Mouse (Mus musculus) lung, postnatal 25 days (tissue): ENCODE data around the gene Btnl4.
"Not testable (repeated sequence)": the region's sequence is repeated elsewhere in the genome, so short reads cannot be mapped to it uniquely, and the experiment has no call there.

ENCODE experiments used
- DNase-seq: peaks from one replicate; pipeline ENCODE4 v3.0.0; 2022; ENCODE audit warnings: low spot score

Btnl4 gene

DNA sequence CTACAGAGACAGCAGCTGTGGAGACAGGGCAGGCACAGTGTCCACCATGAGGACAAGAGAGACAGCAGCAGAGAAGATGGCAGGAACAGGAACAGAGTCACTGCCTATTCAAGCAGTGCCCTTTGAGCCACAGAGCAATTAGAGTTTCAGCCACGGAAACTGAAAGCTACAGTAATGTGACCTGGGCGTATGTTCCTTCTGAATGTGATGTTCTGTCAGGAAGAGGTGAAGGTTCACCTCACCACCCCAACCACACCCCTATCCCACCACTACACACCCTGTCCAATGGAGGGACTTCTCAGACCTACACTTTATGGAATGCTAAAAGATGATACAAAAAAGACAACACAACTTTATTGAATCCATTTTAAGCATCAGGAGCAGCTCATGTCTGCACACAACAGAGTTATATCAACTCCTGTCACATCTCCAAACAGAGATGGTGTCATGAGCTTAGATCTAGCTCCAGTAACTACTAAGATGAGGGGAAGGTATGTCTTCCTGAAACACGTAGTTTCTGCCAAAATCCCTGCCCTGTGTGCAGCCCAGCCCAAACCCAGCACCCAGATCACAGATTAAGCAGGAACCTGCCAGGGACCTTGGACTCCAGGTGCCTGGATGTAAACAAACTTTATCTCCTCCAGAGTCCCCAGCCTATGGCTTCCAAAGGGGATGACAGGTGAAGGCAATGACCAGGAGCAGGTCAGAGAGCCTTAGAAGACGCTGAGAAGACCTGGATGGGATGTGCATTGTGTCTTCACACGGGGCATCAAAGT is at the start of gene Btnl4:
Gene Btnl4, minus strand, starts transcription at position 81 of the 776 bp plus-strand sequence.
- DNase-seq: not testable (repeated sequence)

DNA sequence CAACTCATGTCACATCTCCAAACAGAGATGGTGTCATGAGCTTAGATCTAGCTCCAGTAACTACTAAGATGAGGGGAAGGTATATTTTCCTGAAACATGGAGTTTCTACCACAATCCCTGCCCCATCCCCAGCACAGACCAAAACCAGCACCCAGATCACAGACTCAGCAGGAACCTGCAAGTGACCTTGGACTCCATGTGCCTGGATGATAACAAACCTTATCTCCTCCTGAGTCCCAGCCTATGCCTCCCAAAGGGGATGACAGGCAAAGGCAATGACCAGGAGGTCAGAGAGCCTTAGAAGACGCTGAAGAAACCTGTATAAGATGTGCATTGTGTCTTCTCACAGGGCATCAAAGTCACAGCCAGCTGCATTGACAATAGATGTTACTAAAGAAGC is 41.9 kb upstream of the Btnl4 start:
- DNase-seq: no peak

DNA sequence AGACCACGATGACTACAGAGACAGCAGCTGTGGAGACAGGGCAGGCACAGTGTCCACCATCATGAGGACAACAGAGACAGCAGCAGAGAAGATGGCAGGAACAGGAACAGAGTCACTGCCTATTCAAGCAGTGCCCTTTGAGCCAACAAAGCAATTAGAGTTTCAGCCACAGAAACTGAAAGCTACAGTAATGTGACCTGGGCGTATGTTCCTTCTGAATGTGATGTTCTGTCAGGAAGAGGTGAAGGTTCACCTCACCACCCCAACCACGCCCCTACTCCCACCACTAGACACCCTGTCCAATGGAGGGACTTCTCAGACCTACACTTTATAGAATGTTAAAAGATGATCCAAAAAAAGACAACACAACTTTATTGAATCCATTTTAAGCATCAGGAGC is 41.5 kb upstream of the Btnl4 start:
- not testable (repeated sequence) for DNase-seq

DNA sequence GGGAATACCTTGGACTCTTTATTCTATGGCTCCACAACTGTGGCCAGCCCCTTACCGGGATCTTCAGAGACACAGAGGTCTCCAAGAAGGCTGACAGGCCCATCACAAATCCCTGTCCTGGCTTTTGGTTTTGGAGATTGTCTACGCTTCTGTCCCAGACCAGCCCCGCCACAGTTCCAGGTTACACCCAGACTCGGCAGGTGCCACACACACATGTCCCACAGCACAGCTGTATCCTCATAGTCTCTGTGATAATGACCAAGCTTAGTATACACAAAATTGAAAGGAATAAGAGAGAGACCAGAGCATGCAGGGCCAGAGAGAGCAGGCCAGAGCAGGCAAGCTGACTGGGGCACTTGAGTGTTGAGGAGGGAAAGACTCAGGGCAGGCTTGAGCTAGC is 40.7 kb upstream of the Btnl4 start:
- no peak for DNase-seq

DNA sequence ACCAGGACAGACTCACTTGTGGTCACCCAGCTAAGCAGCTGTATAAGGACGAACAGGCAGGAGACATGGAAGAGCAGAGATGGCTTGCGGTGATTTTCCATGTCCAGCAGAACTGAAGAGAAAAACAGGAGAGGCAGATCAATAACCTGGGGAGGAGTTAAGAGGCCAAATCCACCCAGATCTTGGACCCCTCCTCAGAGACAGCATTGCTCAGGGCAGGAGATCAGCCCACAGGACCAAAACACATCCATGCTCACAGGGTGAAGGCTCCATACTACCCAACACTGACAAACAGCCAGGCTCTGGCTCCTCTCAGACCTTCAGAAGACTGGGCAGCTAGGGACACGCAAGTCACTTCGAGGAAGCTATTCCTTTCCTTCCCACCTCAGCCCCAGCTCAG is 40.1 kb upstream of the Btnl4 start, which contains the start of gene Btnl6:
Gene Btnl6, minus strand, starts transcription at position 101 of the 400 bp plus-strand sequence.
- no peak for DNase-seq

DNA sequence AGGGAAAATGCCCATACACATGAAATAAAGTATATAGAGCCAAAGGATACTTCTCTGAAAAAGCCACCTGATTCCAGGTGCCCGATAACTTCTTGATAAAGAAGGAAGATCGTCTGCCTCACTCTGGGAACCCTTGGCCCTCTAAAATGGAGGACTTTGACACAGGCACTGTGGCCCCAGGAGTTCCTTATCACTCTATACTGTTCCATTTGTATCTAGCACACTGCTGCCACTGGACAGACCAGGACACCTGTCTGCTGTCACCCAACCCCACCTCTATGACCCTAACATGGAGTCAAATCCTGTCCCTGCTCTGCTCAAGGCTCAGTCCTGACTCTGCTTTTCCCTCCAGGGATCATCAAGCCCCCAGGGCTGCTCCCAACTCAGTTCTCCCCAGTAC is 39.4 kb upstream of the Btnl4 start:
- no peak for DNase-seq

DNA sequence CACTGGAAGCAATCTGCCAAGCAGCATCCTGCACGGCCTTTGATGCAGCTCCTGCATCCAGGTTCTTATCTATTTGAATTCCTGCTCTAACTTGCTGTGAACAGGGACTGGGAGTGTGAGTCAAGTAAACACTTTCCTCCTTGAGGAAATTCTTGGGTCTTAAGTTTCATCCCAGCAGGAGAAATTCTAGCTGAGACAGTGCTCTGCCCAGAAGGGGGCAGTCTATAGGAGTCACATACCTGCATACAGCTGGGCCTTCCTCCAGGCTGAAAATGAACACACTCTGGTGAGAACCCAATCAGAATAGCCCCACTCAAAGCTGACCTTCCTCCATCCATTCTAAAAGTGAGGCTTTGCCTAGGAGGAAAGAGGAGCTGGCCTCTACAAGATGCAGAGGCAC is 34.6 kb upstream of the Btnl4 start:
- peak; percentile 5 for DNase-seq

DNA sequence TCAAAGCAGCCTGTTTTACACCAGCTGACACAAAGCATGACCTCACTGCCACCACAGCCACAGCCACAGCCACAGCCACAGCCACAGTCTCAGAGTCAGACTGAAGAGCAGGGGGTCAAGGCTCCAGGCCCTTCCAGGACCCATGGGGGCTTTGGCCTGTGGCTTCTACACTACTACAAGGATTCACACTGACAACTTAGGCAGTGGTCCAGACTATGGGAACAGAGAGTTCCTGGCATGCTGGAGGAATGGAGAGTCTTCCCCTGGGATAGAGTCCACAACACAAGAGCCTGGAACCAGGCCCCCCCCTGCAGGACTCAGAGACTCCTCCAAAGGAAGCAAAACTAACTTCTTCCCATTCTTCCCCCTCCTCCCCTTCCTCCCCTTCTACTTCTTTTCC is 30.5 kb upstream of the Btnl4 start:
- DNase-seq: no peak

DNA sequence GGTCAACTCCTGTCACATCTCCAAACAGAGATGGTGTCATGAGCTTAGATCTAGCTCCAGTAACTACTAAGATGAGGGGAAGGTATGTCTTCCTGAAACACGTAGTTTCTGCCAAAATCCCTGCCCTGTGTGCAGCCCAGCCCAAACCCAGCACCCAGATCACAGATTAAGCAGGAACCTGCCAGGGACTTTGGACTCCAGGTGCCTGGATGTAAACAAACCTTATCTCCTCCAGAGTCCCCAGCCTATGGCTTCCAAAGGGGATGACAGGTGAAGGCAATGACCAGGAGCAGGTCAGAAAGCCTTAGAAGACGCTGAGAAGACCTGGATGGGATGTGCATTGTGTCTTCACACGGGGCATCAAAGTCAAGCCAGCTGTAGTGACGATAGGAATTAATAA is 20.6 kb upstream of the Btnl4 start:
- DNase-seq: not testable (repeated sequence)

DNA sequence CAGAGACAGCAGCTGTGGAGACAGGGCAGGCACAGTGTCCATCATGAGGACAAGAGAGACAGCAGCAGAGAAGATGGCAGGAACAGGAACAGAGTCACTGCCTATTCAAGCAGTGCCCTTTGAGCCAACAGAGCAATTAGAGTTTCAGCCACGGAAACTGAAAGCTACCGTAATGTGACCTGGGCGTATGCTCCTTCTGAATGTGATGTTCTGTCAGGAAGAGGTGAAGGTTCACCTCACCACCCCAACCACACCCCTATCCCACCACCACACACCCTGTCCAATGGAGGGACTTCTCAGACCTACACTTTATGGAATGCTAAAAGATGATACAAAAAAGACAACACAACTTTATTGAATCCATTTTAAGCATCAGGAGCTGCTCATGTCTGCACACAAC is 20.2 kb upstream of the Btnl4 start:
- DNase-seq: not testable (repeated sequence)

DNA sequence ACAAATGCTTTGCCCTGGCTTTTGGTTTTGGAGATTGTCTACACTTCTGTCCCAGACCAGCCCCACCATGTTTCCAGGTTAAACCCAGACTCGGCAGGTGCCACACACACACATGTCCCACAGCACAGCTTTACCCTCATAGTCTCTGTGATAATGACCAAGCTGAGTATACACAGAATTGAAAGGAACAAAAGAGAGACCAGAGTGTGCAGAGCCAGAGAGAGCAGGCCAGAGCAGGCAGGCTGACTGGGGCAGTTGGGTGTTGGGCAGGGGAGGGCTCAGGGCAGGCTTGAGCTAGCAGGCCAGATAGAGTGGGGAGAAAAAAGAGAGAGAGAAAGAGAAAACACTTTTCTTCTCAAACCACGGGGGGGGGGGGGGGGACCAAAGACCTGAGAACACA is 19.4 kb upstream of the Btnl4 start:
- no peak for DNase-seq

DNA sequence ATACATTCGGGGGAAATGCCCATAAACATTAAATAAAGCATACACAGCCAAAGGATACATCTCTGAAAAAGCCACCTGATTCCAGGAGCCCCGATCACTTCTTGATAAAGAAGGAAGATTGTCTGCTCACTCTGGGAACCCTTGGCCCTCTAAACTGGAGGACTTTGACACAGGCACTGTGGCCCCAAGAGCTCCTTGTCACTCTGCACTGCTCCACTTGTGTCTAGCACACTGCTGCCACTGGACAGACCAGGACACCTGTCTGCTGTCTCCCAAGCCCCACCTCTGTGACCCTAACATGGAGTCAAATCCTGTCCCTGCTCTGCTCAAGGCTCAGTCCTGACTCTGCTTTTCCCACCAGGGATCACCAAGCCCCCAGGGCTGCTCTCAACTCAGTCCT is 18.0 kb upstream of the Btnl4 start:
- DNase-seq: not testable (repeated sequence)

DNA sequence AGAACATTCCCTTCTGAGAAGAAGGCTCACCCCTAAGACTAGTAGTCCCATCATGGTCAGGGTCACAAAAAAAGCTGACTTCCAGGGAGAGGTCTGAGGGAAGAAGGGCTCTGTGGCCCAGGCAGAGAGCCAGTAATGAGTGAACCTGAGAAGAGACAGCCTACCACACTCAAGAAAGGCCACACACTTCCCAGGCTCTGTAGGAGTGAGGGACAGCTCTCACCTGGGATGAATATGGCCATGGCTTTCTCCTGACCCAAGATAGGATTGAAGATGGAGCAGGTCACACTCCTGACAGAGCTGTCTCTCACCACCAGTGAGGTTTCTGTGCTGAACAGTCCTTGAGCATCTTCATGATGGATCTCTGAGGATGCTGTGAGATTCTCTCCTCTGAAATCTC is 15.7 kb upstream of the Btnl4 start:
- no peak for DNase-seq

DNA sequence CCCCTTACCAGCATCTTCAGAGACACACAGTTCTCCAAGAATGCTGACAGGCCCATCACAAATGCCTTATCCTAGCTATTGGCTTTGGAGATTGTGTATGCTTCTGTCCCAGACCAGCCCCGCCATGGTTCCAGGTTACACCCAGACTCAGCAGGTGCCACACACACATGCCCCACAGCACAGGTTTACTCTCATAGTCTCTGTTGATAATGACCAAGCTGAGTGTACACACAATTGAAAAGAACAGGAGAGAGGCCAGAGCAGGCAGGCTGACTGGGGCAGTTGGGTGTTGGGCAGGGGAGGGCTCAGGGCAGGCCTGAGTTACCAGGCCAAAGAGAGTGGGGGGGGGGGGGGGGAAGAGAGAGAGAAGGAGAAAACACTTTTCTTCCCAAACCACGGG is 691 bp downstream of the Btnl4 start:
- DNase-seq: no peak

DNA sequence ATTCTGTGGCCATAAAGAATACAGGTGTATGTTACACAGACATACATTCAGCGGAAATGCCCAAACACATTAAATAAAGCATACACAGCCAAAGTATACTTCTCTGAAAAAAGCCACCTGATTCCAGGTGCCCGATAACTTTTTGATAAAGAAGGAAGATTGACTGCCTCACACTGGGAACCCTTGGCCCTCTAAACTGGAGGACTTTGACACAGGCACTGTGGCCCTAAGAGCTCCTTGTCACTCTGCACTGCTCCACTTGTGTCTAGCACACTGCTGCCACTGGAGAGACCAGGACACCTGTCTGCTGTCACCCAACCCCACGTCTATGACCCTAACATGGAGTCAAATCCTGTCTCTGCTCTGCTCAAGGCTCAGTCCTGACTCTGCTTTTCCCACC is 2.1 kb downstream of the Btnl4 start:
- DNase-seq: no peak

DNA sequence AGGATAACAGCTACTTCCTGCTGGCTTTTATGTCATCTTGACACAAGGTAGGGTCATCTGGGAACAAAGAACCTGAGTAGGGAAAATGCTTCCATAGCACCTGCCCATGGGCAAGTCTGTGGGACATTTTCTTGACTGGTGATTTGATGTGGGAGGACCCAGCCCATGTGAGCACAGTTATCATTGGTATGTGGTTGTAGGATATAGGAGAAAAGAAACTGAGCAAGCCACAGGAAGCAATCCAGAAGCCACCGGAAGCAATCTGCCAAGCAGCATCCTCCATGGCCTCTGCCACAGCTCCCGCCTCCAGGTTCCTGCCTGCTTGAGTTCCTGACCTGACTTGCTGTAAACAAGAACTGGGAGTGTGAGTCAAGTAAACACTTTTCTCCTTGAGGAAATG is 6.6 kb downstream of the Btnl4 start:
- DNase-seq: no peak

DNA sequence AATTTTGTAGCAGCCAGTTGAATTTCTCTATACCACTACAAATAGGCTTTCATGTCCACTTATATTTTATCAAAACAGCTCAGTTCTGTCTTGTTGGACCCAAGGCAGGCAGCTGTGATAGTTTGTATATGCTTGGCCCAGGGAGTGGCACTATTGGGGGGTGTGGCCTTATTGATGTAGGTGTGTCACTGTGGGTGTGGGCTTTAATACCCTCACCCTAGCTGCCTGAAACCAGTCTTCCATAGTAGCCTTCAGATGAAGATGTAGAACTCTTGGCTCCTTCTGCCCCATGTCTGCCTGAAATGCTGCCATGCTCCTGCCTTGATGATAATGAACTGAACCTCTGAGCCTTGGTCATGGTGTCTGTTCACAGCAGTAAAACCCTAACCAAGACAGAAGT is 11.2 kb downstream of the Btnl4 start:
- not testable (repeated sequence) for DNase-seq

DNA sequence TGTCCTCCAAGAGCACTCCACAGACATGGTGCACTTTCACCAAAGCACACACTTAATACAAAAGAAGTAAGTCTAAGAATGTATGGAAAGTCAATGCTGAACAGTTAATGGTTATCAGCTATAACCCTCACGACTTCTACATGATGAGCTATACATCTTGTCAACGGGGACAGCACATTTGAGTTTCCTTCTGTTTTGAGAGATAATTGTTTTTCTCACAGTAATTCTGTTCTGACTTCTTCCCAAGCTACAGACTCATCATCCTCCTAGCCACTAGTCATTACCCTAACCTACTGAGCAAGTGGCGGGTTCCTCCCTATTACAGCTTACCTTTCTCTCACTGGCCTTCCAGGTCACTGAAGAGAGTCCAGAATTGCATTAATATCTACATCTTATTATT is 17.9 kb downstream of the Btnl4 start:
- no peak for DNase-seq

DNA sequence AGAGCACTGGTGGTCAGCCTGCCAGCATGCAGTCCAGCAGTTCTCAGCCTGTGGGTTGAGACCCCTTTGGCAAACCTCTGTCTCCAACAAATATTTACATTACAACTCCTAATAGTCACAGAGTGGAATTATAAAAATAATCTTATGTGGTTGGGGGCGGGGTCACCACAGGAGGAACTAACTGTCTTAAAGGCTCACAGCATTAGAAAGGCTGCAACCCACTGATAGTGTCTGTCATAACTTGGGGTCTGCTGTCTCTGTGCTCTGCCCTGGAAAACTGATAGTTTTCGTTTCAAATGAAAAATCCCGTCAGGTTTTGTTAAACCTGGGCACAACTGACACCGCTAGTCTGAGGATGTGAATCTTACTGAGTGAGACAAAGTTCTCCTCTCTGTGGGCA is 19.4 kb downstream of the Btnl4 start:
- DNase-seq: no peak

DNA sequence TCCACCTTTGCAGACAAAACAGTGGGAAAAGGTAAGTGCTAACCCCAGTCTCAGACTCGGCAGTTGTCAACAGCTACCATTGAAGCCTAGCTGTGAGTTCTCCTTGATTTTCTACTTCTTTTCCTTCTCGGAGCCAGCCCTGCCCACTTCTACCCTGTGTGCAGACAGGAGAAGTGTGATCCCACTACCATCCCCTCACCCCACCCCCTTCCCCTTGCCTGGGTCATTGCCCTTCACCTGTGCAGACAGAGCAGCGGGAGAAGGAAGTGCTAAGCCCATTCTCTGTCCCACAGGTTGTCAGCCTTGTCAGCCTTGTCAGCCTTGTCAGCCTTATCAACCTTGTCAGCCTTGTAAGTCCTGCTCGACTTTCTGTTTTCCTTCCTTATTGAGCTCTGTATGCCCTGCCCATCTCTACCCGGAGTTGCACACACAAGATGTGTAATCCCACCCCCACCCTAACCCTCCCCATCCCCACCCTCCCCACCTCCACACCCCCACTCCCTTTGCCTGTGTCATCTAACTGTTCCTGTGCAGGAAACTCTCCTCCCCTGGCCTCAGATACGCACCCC is 28.6 kb downstream of the Btnl4 start:
- no peak for DNase-seq

DNA sequence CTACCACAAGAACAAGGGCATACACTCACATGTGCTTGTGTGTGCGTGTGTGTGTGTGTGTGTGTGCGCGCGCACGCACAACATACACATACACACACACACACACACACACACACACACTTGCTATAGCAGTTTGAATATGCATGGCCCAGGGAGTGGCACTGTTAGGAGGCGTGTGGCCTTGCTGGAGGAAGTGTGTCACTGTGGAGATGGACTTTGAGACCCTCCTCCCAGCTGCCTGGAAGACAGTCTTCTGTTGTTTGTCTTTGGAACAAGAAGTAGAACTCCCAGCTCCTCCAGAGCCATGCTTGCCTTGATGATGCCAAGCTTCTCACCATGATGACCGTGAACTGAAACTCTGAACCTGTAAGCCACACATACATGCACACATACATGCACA is 35.1 kb downstream of the Btnl4 start:
- DNase-seq: no peak

DNA sequence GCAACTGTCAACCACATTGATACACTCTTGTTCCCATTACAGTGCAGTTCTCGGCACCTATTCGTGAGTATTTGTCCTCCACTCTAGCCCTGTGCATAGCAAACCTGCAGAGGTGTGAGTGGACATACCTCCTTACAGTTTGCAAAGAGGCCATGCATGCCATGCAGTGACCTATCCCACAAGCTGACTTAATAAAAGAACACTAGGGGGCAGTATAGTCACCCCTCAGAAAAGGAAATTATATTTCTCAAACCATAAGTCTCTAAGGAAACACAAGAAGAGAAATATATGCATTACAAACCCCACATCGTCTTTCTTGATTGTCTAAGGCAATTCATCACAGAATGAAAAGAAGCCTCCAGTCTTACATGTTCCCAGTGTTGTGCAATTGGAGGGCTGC is 37.3 kb downstream of the Btnl4 start:
- DNase-seq: peak; percentile 9

DNA sequence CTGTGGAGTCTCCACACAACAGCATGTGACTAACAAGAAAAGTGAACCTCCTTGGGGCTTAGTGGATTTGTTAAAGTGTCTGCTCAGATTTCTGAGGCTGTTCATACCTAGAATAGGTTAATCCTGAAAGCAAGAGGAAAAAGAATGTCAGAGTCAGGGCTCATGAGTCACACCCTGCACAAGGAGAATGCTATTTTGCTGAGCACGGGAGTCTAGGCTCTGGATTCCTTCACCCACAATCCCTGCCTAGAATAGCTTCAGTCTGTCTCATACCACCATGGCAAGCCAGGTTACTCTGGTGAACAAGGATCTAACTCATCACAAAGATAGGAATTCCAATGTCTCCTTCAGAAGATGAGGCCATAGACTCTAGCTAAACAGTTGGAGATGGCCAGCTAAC is 38.5 kb downstream of the Btnl4 start:
- no peak for DNase-seq

DNA sequence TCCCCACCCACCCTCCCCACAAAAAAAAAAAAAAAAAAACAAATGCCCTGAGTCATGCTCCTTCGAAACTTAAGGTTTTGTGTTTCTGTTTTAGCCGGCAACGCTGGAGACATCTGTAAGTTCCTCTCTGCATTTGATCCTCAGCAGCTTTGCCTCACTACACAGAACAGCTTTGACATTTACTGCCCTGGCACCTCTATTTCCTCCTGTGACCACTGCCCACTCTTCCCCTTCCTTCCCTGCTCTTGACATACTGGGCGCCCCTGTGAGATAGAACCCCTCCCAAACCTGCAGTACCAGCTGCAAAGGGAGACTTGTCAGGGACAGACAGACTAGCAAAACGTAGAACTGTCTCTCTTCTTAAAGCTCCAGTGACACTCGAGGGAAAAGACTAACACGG is 39.5 kb downstream of the Btnl4 start:
- DNase-seq: no peak
